Mouse (Mus musculus): Measurements from ENCODE around the gene Mxi1. TPM values are rescaled to one million over a fixed set of nuclear protein-coding genes. Genes with fewer than 3 reads are reported as not detected.

The Mxi1 gene
- total and polyA plus RNA-seq, 2 experiments from 2014 or later = 48.4 to 48.9 TPM

- TF ChIP-seq CTCF (IDR thresholded peaks at IDR 0.05; ENCODE audit: low read depth) = no peak
- no peak overlapping the region for H3K4me3 ChIP-seq (ENCODE audit: low read depth, low read length)
- H3K36me3 ChIP-seq (ENCODE audit: insufficient read depth) = no peaks in the 10 kb centered on the region
- peaks cover 5% of the 10 kb centered on the region for H3K4me1 ChIP-seq (ENCODE audit: insufficient read depth)
- H3K27me3 ChIP-seq (ENCODE audit: insufficient read depth, low read length) = no peaks in the 10 kb centered on the region
- no peak overlapping the region for H3K27ac ChIP-seq (ENCODE audit: low read depth, low read length)
- 89% methylated on average over 6 of the region's 6 CpGs for WGBS
- no peak overlapping the region for H3K4me2 ChIP-seq (ENCODE audit: low read depth)
- no peak for ATAC-seq
- H3K9me3 ChIP-seq (ENCODE audit: low read length) = no peaks in the 10 kb centered on the region
- H3K9ac ChIP-seq = no peak overlapping the region
- no peak for DNase-seq
These were observed 6.6 kb downstream of the Mxi1 start for GRCm38 (mm10) chr19:53316963-53317362.

DNA sequence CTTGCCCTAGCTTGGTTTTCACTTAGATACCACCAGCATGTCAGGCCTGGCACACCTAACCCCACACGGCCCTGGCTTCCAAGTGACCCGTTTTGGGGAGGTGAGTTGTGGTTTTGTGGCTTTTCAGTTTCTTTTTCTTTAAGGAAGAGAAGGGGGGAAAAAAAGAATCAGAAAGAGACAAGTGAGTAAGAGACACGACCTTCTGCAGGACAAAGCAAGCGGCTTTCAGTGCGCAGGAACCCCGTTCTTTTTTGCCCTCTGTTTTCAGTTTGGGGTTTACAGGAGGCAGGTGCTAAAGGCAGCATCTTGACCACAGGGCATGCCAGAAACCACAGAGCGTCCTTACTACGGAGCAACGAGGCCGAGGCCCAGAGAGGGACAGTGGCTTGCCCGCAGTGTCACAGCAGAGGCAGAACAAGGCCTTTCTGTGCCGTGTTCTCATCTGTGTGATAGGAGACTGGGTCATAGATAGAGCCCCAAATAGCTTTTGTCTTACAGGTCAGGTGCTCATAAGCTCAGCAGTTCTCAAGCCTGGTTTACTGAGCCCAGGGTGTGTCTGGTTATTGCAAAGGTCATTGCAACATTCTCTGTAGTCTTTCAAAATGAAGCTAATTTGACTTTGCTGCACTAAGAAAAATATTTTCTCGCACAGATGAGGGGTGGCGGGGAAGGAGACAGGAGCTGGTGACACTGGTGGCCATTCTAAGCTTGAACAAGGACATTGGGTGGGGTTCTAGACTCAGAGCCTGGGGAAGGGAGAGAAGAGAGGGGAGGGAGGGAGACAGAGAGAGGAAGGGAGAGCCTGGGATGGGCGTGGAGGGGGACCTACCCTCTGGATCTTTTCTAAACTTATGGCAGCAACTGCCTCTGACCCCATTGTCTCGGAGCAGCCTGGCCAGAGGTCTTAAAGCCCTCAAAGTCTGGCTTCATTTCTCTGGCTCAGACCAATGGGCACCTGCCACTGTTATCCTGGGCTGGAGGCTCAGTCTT, 8.1 kb downstream of the Mxi1 start:
- Histone ChIP-seq H3K27me3 (ENCODE audit: insufficient read depth, low read length) (no peaks in the 10 kb centered on the region), H3K4me3 (ENCODE audit: low read depth, low read length) (no peak overlapping the region), H3K27ac (ENCODE audit: low read depth, low read length) (no peak overlapping the region), H3K9ac (no peak overlapping the region), H3K4me2 (ENCODE audit: low read depth) (no peak overlapping the region), H3K36me3 (ENCODE audit: insufficient read depth) (no peaks in the 10 kb centered on the region), H3K4me1 (ENCODE audit: insufficient read depth) (peaks cover 5% of the 10 kb centered on the region), H3K9me3 (ENCODE audit: low read length) (no peaks in the 10 kb centered on the region)
- no peak for TF ChIP-seq CTCF (IDR thresholded peaks at IDR 0.05; ENCODE audit: low read depth)
- WGBS = 81% methylated on average over 16 of the region's 16 CpGs
- ATAC-seq = no peak
- no peak for DNase-seq

DNA sequence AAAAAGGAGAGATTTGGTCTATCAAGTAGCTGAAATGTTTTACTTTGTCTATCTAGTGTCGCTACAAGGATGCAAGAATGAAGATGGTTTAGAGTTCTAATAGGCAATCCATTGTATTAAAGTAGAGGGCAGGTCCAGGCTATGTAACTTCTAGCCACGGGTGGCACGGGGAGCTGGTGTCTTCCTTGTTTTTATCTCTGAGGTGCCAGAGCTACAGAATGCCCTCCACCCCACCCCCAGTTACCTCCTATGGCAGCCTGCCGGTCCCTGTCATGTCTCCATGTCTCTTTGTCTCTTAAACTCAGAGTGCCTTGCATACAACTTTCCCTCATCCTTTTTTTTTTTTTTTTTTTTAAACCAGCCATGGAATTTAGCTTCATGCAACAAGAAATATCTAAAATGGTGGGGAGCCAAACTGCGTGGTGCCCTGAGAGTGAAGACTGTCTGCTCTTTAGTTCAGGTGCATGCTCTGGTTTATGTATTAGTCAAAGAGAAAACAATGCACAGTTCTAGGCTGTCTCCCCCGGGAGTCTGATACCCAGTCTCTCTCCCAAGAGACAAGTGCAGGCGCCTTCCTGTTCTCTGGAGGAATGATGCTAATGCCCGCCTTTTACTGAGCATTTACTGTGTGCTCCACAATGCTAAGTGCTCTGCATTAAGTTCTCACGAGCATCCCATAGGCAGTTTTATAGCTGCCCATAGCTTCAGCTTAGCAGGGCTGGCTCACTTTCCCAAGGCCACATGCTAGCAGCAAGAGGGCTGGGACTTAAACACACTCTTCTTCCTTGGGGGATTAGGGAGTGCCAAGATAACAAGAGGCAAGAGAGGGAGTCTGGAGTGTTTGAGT, 10.2 kb downstream of the Mxi1 start:
- Histone ChIP-seq H3K9me3 (ENCODE audit: low read length) (no peaks in the 10 kb centered on the region), H3K9ac (no peak overlapping the region), H3K36me3 (ENCODE audit: insufficient read depth) (no peaks in the 10 kb centered on the region), H3K27me3 (ENCODE audit: insufficient read depth, low read length) (no peaks in the 10 kb centered on the region), H3K27ac (ENCODE audit: low read depth, low read length) (no peak overlapping the region), H3K4me2 (ENCODE audit: low read depth) (no peak overlapping the region), H3K4me1 (ENCODE audit: insufficient read depth) (peaks cover 3% of the 10 kb centered on the region), H3K4me3 (ENCODE audit: low read depth, low read length) (no peak overlapping the region)
- ATAC-seq (no peak), DNase-seq (no peak)
- no peak for TF ChIP-seq CTCF (IDR thresholded peaks at IDR 0.05; ENCODE audit: low read depth)
- 77% methylated on average over 9 of the region's 9 CpGs for WGBS

GRCm38 (mm10) chr19:53321273-53321672, 11.0 kb downstream of the Mxi1 start:
- Histone ChIP-seq H3K4me3 (ENCODE audit: low read depth, low read length) (no peak overlapping the region), H3K27ac (ENCODE audit: low read depth, low read length) (no peak overlapping the region), H3K27me3 (ENCODE audit: insufficient read depth, low read length) (no peaks in the 10 kb centered on the region), H3K36me3 (ENCODE audit: insufficient read depth) (no peaks in the 10 kb centered on the region), H3K9me3 (ENCODE audit: low read length) (no peaks in the 10 kb centered on the region), H3K4me1 (ENCODE audit: insufficient read depth) (peaks cover 10% of the 10 kb centered on the region), H3K4me2 (ENCODE audit: low read depth) (no peak overlapping the region), H3K9ac (no peak overlapping the region)
- WGBS = 80% methylated on average over 10 of the region's 10 CpGs
- DNase-seq = no peak
- ATAC-seq = no peak
- TF ChIP-seq CTCF (IDR thresholded peaks at IDR 0.05; ENCODE audit: low read depth) = no peak

DNA sequence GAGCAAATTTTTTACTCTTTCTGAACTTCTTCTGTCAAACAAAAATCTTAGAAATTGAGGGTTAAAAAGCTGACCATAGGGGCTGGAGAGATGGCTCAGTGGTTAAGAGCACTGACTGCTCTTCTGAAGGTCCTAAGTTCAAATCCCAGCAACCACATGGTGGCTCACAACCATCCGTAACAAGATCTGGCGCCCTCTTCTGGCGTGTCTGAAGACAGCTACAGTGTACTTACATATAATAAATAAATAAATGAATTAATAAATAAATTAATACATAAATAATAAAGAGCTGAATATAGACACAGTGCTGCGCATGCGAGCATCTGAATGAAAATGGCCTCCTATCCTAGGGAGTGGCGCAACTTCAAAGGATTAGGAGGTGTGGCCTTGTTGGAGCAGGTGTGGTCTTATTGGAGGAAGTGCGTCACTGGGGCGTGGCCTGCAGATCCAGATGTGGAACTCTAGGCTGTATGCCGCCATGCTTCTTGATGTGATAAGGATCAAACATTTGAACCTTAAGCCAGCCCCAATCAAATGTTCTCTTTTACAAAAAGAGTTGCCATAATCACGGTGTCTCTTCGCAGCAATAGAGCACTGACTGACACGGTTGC, 12.2 kb downstream of the Mxi1 start:
- H3K4me2 ChIP-seq (ENCODE audit: low read depth) = no peak overlapping the region
- H3K4me3 ChIP-seq (ENCODE audit: low read depth, low read length) = no peak overlapping the region
- peaks cover 10% of the 10 kb centered on the region for H3K4me1 ChIP-seq (ENCODE audit: insufficient read depth)
- H3K36me3 ChIP-seq (ENCODE audit: insufficient read depth) = no peaks in the 10 kb centered on the region
- no peak for DNase-seq
- no peaks in the 10 kb centered on the region for H3K27me3 ChIP-seq (ENCODE audit: insufficient read depth, low read length)
- H3K9ac ChIP-seq = no peak overlapping the region
- ATAC-seq = no peak
- 0 out of 2 replicates have a peak, but pooled peaks have one; percentile 6 for TF ChIP-seq CTCF (IDR thresholded peaks at IDR 0.05; ENCODE audit: low read depth)
- no peak overlapping the region for H3K27ac ChIP-seq (ENCODE audit: low read depth, low read length)
- H3K9me3 ChIP-seq (ENCODE audit: low read length) = no peaks in the 10 kb centered on the region
- 94% methylated on average over 12 of the region's 12 CpGs for WGBS

- DNase-seq = no peak
- TF ChIP-seq CTCF (IDR thresholded peaks at IDR 0.05; ENCODE audit: low read depth) = no peak
- WGBS = 47% methylated on average over 6 of the region's 6 CpGs
- Histone ChIP-seq H3K9me3 (ENCODE audit: low read length) (no peaks in the 10 kb centered on the region), H3K27ac (ENCODE audit: low read depth, low read length) (no peak overlapping the region), H3K36me3 (ENCODE audit: insufficient read depth) (no peaks in the 10 kb centered on the region), H3K27me3 (ENCODE audit: insufficient read depth, low read length) (no peaks in the 10 kb centered on the region), H3K9ac (no peak overlapping the region), H3K4me3 (ENCODE audit: low read depth, low read length) (no peak overlapping the region), H3K4me2 (ENCODE audit: low read depth) (peak overlapping the region; percentile 74), H3K4me1 (ENCODE audit: insufficient read depth) (peaks cover 10% of the 10 kb centered on the region)
- no peak for ATAC-seq
These were observed 14.5 kb downstream of the Mxi1 start for GRCm38 (mm10) chr19:53324866-53325265.

All from forebrain, postnatal 0 days (tissue).